Mouse (Mus musculus) testis, postnatal 10 days (tissue): ENCODE measurements at regions not wholly inside any gene's neighbourhood (a gene's known extent, or its start where the extent isn't known, plus 50 kb on each side); places are given as distances from the start of the nearest gene placed in this dataset.

ENCODE experiments used
- DNase-seq: peaks from one replicate; pipeline ENCODE4 v3.0.0; 2021; ENCODE audit warnings: low spot score

GRCm38 (mm10) chr6:31109604-31110003, 150.7 kb upstream of the Klf14 start:
- no peak for DNase-seq

- DNase-seq = peak; percentile 53
These were observed 153.6 kb upstream of the Klf14 start for GRCm38 (mm10) chr6:31112293-31113077.

GRCm38 (mm10) chr6:31113558-31114326, 154.9 kb upstream of the Klf14 start:
- no peak for DNase-seq

- no peak for DNase-seq
These were observed 155.8 kb upstream of the Klf14 start for GRCm38 (mm10) chr6:31114336-31115335.

GRCm38 (mm10) chr6:31115566-31115965, 156.7 kb upstream of the Klf14 start:
- DNase-seq = no peak

GRCm38 (mm10) chr6:31116365-31116764, 157.5 kb upstream of the Klf14 start:
- no peak for DNase-seq

- DNase-seq = no peak
These were observed 158.8 kb upstream of the Klf14 start for GRCm38 (mm10) chr6:31117666-31118065.

GRCm38 (mm10) chr6:31121008-31121407, 162.1 kb upstream of the Klf14 start:
- DNase-seq = no peak

- no peak for DNase-seq
These were observed 164.0 kb upstream of the Klf14 start for GRCm38 (mm10) chr6:31122895-31123294.

- no peak for DNase-seq
These were observed 164.6 kb upstream of the Klf14 start for GRCm38 (mm10) chr6:31123342-31123990.

GRCm38 (mm10) chr6:31124076-31124475, 165.2 kb upstream of the Klf14 start:
- no peak for DNase-seq

GRCm38 (mm10) chr6:31124872-31125271, 166.0 kb upstream of the Klf14 start:
- no peak for DNase-seq

- no peak for DNase-seq
These were observed 166.6 kb upstream of the Klf14 start for GRCm38 (mm10) chr6:31125328-31126118.

- DNase-seq = no peak
These were observed 167.4 kb upstream of the Klf14 start for GRCm38 (mm10) chr6:31126131-31126871.

- DNase-seq = no peak
These were observed 170.3 kb upstream of the Klf14 start for GRCm38 (mm10) chr6:31129170-31129569.

GRCm38 (mm10) chr6:31129987-31130386, 171.1 kb upstream of the Klf14 start:
- no peak for DNase-seq

GRCm38 (mm10) chr6:31130522-31130921, 171.6 kb upstream of the Klf14 start:
- DNase-seq = no peak

GRCm38 (mm10) chr6:31131716-31132115, 172.8 kb upstream of the Klf14 start:
- no peak for DNase-seq

- no peak for DNase-seq
These were observed 173.7 kb upstream of the Klf14 start for GRCm38 (mm10) chr6:31132396-31133190.
